Mouse (Mus musculus) fat pad, adult 2 months (tissue): Measurements from ENCODE around the gene Ube2l6.

Source experiments
- DNase-seq: peaks from one replicate; pipeline ENCODE4 v3.0.0-alpha.2; 2011; ENCODE audit warnings: low read depth, low spot score; ENCODE audit errors: extremely low read depth

The Ube2l6 gene

DNA sequence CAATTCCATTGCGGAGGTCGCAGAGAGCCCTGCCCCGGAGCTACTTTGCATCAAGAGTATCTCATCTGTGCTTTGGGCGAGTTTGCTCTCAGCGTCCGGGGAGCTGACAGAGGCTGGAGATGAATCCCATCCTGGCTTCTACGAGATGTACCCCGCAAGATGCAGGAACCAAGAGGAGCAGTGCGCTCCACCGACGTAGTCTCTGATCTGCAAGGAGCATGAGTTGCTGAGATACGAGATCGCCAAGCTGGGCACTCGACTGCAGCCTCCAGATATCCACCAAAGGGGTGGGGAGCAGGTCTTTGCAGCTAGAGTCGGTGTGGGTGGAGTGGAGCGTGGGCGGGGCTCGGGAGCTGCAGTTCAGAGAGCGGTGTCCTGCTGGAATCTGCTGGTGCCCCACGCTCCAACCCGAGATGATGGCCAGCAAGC is at the start of gene Ube2l6:
TSS of gene Ube2l6 (plus strand) at position 336 of the 429 bp plus-strand sequence.
- no peak for DNase-seq

DNA sequence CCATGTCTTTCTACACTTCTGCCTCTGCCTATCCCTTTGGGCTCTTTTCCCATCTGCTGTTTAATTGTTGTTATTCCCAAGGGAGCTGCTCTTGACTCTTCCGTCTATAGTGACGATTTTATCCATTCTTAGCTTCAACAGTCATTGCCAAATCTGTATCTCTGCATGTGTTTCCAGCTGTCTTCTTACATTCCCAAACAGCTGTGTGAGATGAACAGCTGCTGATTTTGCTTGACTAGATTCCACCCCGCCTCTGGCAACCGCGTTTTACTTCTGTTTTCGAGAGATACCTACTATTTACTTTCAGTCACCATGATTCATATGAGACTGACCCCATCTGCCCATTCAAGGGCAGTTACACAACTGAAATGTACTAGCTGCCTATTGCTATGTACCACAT is 48.5 kb upstream of the Ube2l6 start:
- no peak for DNase-seq

DNA sequence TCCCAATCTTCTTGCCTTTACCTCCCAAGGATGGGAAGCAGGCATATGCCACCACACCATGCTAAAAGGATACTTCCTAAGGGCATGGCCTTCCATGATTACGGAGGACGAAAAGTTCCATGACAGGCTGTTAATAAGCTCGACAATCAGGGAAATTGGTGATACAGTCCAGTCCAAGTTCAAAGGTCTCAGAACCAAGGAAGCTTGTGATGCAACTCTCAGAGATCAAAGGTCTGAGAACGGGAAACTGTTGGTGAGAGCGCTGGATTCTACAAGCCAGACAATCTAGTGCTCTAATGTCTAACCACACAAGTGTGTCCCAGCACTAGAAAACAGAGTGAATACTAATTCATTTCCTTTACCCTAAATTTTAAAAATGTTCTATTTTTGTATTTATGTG is 42.4 kb upstream of the Ube2l6 start:
- no peak for DNase-seq

DNA sequence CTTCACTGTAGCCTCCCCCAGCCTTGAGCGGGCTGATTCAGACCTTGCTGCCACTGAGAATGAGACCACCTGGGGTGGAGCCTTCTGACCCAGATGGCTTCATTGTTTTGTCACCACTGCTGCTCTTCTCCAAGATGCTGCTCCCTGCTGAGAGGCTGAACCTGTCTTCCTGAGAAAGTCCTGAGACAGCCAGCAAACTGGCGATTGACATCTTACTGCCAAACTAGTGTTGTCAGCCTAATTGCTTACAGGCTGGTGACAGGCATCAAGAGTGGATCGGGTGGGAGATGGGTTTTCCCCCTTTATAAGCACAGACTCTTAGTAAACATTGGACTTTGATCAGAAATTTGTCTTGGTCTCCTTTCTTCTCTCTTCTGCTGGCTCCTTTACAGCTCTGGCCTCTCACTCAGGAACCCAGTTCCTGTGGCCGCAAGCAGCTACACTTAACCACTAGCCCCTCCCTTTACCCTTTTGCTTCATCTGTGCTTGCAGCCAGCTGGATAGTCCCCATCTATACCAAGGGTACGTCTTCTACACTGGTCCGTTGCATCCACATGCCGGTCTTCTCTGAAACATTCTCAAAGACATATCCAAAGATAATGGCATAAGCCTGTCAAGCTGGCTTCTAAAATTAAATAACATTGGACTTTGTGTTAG is 41.5 kb upstream of the Ube2l6 start:
- DNase-seq = no peak

GRCm38 (mm10) chr2:84758542-84759127 is 40.0 kb upstream of the Ube2l6 start:
- DNase-seq = no peak

DNA sequence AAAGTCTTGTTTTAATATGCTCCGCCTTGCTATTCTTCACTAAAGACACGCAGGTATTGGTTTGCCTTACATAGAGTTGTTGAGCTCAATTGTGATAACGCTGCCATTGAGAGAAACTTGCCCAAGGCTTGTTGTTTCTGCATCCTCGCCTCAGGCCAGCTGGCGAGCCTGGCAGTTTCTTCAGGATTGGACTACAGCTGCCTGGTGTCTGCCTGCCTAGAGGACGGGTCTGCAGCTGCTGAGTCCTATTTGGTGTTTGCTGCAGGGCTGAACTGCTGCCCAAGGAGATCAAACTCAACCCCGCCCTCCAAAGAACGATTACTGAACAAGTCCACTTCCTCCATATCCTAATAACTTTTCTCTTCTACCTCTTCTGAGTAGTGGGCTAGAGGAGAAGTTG is 37.9 kb upstream of the Ube2l6 start:
- no peak for DNase-seq

DNA sequence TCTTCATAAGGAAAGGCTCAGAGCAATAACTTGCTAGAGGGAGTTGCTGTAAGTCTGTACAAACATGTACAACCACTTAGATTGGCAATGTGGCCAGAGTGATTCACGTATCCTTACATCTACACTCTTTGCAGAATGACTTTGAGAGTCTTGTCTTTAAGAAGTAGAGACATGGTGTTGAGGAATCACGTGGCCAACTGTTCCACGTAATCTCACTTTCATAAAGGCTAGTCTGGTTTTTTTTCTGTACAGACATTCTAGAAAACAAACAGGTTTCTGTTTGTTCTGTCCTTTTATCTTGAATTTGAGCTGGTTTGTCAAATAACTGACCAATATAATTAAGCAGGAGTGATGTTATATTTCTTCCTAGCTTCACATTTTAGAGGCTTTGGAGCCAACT is 37.3 kb upstream of the Ube2l6 start:
- DNase-seq = no peak

- DNase-seq = no peak
Measured at GRCm38 (mm10) chr2:84761840-84762239, 36.8 kb upstream of the Ube2l6 start.

GRCm38 (mm10) chr2:84762295-84762694 is 36.3 kb upstream of the Ube2l6 start:
- DNase-seq = no peak

GRCm38 (mm10) chr2:84762818-84763217 is 35.8 kb upstream of the Ube2l6 start:
- DNase-seq = no peak

- no peak for DNase-seq
Measured at GRCm38 (mm10) chr2:84770501-84770900, 28.1 kb upstream of the Ube2l6 start.

GRCm38 (mm10) chr2:84772454-84772853 is 26.2 kb upstream of the Ube2l6 start:
- DNase-seq = no peak

GRCm38 (mm10) chr2:84773195-84773594 is 25.4 kb upstream of the Ube2l6 start:
- no peak for DNase-seq

GRCm38 (mm10) chr2:84774751-84775150 is 23.9 kb upstream of the Ube2l6 start:
- DNase-seq = no peak

- no peak for DNase-seq
Measured at GRCm38 (mm10) chr2:84775241-84775640, 23.4 kb upstream of the Ube2l6 start, which contains the start of gene Serping1. Gene Serping1 (minus strand): TSS chr2:84775444.

GRCm38 (mm10) chr2:84775665-84776064 is 23.0 kb upstream of the Ube2l6 start:
- DNase-seq = no peak

- no peak for DNase-seq
Measured at GRCm38 (mm10) chr2:84777706-84778105, 20.9 kb upstream of the Ube2l6 start.

- DNase-seq = no peak
Measured at GRCm38 (mm10) chr2:84779210-84779609, 19.4 kb upstream of the Ube2l6 start.

DNA sequence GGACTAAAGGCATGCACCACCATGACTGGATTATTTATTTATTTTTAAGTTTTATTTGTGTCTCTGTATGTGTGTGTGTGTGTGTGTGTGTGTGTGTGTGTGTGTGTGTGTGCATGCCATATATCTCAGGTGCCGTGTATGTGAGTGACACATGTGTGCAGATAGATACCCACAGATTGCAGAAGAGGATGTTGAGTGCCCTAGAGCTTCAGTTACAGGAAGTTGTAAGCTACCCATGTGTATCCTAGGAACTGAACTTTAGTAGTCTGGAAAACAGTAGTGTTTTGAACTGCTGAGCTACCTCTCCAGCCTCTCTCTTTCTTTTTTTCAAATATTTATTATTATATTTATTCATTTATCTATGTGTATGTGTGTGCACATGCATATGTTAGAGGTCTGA is 15.3 kb upstream of the Ube2l6 start:
- no peak for DNase-seq

GRCm38 (mm10) chr2:84783840-84784566 is 14.6 kb upstream of the Ube2l6 start:
- DNase-seq = no peak

DNA sequence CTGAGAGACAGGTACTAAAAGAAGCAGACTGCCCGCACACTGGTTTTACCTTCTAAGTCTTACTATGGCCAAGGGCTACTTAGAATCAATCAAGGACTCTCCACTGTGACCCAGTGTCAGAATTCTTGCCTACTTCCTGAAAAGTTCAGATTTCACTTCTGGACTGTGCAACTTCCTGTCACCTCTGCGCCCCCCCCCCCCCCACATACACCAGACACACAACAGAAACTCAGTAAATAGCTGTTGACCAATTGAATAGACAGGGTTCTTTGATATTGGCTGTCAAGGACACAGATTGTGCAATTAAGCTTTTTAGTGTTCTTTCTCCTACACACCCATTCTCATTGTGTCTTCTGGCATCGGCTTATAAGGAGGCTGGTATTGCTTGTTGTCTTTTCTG is 10.3 kb upstream of the Ube2l6 start:
- DNase-seq = no peak

DNA sequence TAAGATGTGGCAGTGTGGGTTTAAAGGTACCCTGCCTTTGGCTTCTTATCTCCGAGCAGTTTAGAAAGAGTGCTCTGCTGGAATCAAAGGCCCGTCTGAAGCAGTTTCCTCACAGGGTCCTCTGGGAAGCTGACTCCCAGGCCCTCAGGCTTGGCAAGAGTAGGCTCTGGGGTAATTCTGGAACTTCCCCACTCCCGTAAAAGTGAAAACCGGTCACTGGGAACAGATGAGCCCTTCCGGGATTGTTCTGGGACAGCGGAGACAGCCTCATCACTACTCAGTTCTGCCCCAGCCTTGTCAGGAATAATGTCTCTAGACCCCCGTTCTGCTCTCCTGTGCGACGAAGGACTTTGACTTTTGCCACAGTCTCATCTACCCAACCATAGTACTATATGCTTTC is 8.2 kb upstream of the Ube2l6 start:
- no peak for DNase-seq
